Mouse (Mus musculus) c-Kit-positive CD71-positive TER-119-negative erythroid progenitor cells, embryonic 14.5 days (primary cell): Measurements from ENCODE around the gene Rfxank.

Source experiments
- DNase-seq: peaks from one replicate; pipeline ENCODE4 v3.0.0-alpha.2; 2013; ENCODE audit warnings: low read depth

Rfxank gene

GRCm38 (mm10) chr8:70139026-70139857 lies at the start of gene Rfxank, which contains the start of the genes Borcs8 and Mef2b:
Rfxank (minus strand) TSS chr8:70139154.
Borcs8 (plus strand) TSS chr8:70139499.
Mef2b (plus strand) TSS chr8:70139711.
- peak; percentile 100 for DNase-seq

- DNase-seq = no peak
These were observed 49.8 kb upstream of the Rfxank start for GRCm38 (mm10) chr8:70188707-70189106.

- DNase-seq = no peak
These were observed 44.2 kb upstream of the Rfxank start for GRCm38 (mm10) chr8:70183194-70183593.

GRCm38 (mm10) chr8:70181903-70182252 lies 42.9 kb upstream of the Rfxank start:
- DNase-seq = no peak

- peak; percentile 54 for DNase-seq
These were observed 42.4 kb upstream of the Rfxank start for GRCm38 (mm10) chr8:70181212-70181902.

GRCm38 (mm10) chr8:70179082-70179481 lies 40.1 kb upstream of the Rfxank start:
- no peak for DNase-seq

- DNase-seq = no peak
These were observed 39.3 kb upstream of the Rfxank start for GRCm38 (mm10) chr8:70178231-70178630.

- DNase-seq = no peak
These were observed 35.1 kb upstream of the Rfxank start for GRCm38 (mm10) chr8:70174079-70174478.

GRCm38 (mm10) chr8:70173320-70173719 lies 34.4 kb upstream of the Rfxank start:
- no peak for DNase-seq

GRCm38 (mm10) chr8:70172043-70172681 lies 33.2 kb upstream of the Rfxank start, which contains the start of gene Tmem161a:
Tmem161a (plus strand) TSS chr8:70172356.
- peak; percentile 97 for DNase-seq

- no peak for DNase-seq
These were observed 32.3 kb upstream of the Rfxank start for GRCm38 (mm10) chr8:70171240-70171639.

GRCm38 (mm10) chr8:70170748-70171147 lies 31.8 kb upstream of the Rfxank start:
- DNase-seq = no peak

- no peak for DNase-seq
These were observed 31.2 kb upstream of the Rfxank start for GRCm38 (mm10) chr8:70170116-70170515.

- DNase-seq = peak; percentile 51
These were observed 27.7 kb upstream of the Rfxank start for GRCm38 (mm10) chr8:70166504-70167110.

- DNase-seq = no peak
These were observed 24.4 kb upstream of the Rfxank start for GRCm38 (mm10) chr8:70163316-70163715.

GRCm38 (mm10) chr8:70160015-70160414 lies 21.1 kb upstream of the Rfxank start:
- no peak for DNase-seq

GRCm38 (mm10) chr8:70159211-70159610 lies 20.3 kb upstream of the Rfxank start:
- DNase-seq = no peak

- DNase-seq = no peak
These were observed 19.3 kb upstream of the Rfxank start for GRCm38 (mm10) chr8:70158069-70158853.

GRCm38 (mm10) chr8:70157240-70157800 lies 18.4 kb upstream of the Rfxank start:
- DNase-seq = no peak

- DNase-seq = peak; percentile 84
These were observed 13.7 kb upstream of the Rfxank start for GRCm38 (mm10) chr8:70152537-70153257.
